Mouse (Mus musculus): Measurements from ENCODE around the gene Lin54. TPM values are rescaled to one million over a fixed set of nuclear protein-coding genes. Genes with fewer than 3 reads are reported as not detected.

Lin54 gene
- polyA plus RNA-seq (2015; fragmentation: Illumina TruSeq; extraction: RNeasy Lipid Tissue Mini Kit (QIAGEN cat#74804); ENCODE audit: insufficient read depth, low read depth, low replicate concordance), result 2.1 TPM

GRCm38 (mm10) chr5:100500458-100500961 is at the start of gene Lin54:
Gene Lin54 (minus strand): TSS chr5:100500639.

GRCm38 (mm10) chr5:100518049-100519026 is 17.9 kb upstream of the Lin54 start, which contains the start of gene Cops4:
Gene Cops4 (plus strand): TSS chr5:100518309.

GRCm38 (mm10) chr5:100415761-100416590 is 84.5 kb downstream of the Lin54 start, which contains the start of gene Sec31a:
Gene Sec31a (minus strand): TSS chr5:100416234.

Other genes with a start within 250 kb of the Lin54 start
- gene Sec31a, start 84.4 kb downstream of the Lin54 start, polyA plus RNA-seq (2015; fragmentation: Illumina TruSeq; extraction: RNeasy Lipid Tissue Mini Kit (QIAGEN cat#74804); ENCODE audit: insufficient read depth, low read depth, low replicate concordance), result 101 TPM
- 13.6 TPM for gene Cops4, start 17.7 kb upstream of the Lin54 start, polyA plus RNA-seq (2015; fragmentation: Illumina TruSeq; extraction: RNeasy Lipid Tissue Mini Kit (QIAGEN cat#74804); ENCODE audit: insufficient read depth, low read depth, low replicate concordance)
- 6.4 TPM for gene Plac8, start 71.6 kb upstream of the Lin54 start, polyA plus RNA-seq (2015; fragmentation: Illumina TruSeq; extraction: RNeasy Lipid Tissue Mini Kit (QIAGEN cat#74804); ENCODE audit: insufficient read depth, low read depth, low replicate concordance)
- 17.4 TPM for gene Coq2, start 174.5 kb upstream of the Lin54 start, polyA plus RNA-seq (2015; fragmentation: Illumina TruSeq; extraction: RNeasy Lipid Tissue Mini Kit (QIAGEN cat#74804); ENCODE audit: insufficient read depth, low read depth, low replicate concordance)
- 1.4 TPM for gene Hpse, start 219.1 kb upstream of the Lin54 start, polyA plus RNA-seq (2015; fragmentation: Illumina TruSeq; extraction: RNeasy Lipid Tissue Mini Kit (QIAGEN cat#74804); ENCODE audit: insufficient read depth, low read depth, low replicate concordance)

Measured in pancreas, adult 10 weeks (tissue).